Mouse (Mus musculus) forebrain, embryonic 15.5 days (tissue): ENCODE measurements around the gene Rasd1. TPM values are rescaled to one million over a fixed set of nuclear protein-coding genes. Genes with fewer than 3 reads are reported as not detected.

Experiments used
- ATAC-seq: fragments of 200-750 bp; cut with Nextera tagmentation; replicated peaks from 2 replicates; pipeline ENCODE4 v1.8.0; 2017; ENCODE audit warnings: mild to moderate bottlenecking, moderate TSS enrichment, moderate library complexity
- H3K27ac ChIP-seq: fragments of 300-500 bp; sonication (generic); replicated peaks from 2 replicates; pipeline ENCODE4 v1.5.1; 2015; ENCODE audit warnings: mild to moderate bottlenecking, inconsistent platforms
- H3K27me3 ChIP-seq: fragments of 300-500 bp; sonication (generic); 2 replicates; pipeline ENCODE4 v1.6.1; 2015; ENCODE audit warnings: inconsistent platforms
- H3K36me3 ChIP-seq: fragments of 300-500 bp; sonication (generic); 2 replicates; pipeline ENCODE4 v1.6.1; 2015; ENCODE audit warnings: mild to moderate bottlenecking, inconsistent platforms
- H3K4me1 ChIP-seq: fragments of 300-500 bp; sonication (generic); 2 replicates; pipeline ENCODE4 v1.6.1; 2015; ENCODE audit warnings: inconsistent platforms
- H3K4me2 ChIP-seq: fragments of 300-500 bp; sonication (generic); replicated peaks from 2 replicates; pipeline ENCODE4 v1.6.1; 2015; ENCODE audit warnings: mild to moderate bottlenecking, inconsistent platforms
- H3K4me3 ChIP-seq: fragments of 300-500 bp; sonication (generic); 2 replicates; pipeline ENCODE4 v1.5.1; 2015; ENCODE audit warnings: mild to moderate bottlenecking, inconsistent platforms
- H3K9ac ChIP-seq: fragments of 300-500 bp; sonication (generic); replicated peaks from 2 replicates; pipeline ENCODE4 v1.6.1; 2015; ENCODE audit warnings: mild to moderate bottlenecking, inconsistent platforms
- H3K9me3 ChIP-seq: fragments of 300-500 bp; sonication (generic); 2 replicates; pipeline ENCODE4 v1.6.1; 2016; ENCODE audit warnings: inconsistent platforms
- WGBS: fragments of 180-500 bp; shearing (Covaris S2); methylation state at CpG from one replicate; pipeline ENCODE4 v1.1.7; 2015; ENCODE audit warnings: mixed read lengths; 5-methylcytosine and 5-hydroxymethylcytosine counted together
- polyA plus RNA-seq: library from polyadenylated mRNA; unstranded; fragments of >200 nt; fragmentation: Nextera tagmentation; extraction: Ambion mirVana; gene quantifications from 2 replicates; pipeline ENCODE4 v1.2.1, GENCODE M21; 2015

Gene Rasd1
- polyA plus RNA-seq, 1 experiment from 2014 or later: 1.2 TPM

GRCm38 (mm10) chr11:59971691-59972090 is 6.9 kb upstream of the Rasd1 start:
- Histone ChIP-seq H3K27ac (no peak overlapping the region), H3K4me3 (no peak overlapping the region), H3K9ac (no peak overlapping the region), H3K4me2 (no peak overlapping the region), H3K27me3 (no peaks in the 10 kb centered on the region), H3K4me1 (no peaks in the 10 kb centered on the region), H3K36me3 (no peaks in the 10 kb centered on the region), H3K9me3 (no peaks in the 10 kb centered on the region)
- ATAC-seq: no peak
- WGBS: 48% methylated on average over 2 of the region's 2 CpGs

- H3K4me3 ChIP-seq: no peak overlapping the region
- H3K4me2 ChIP-seq: no peak overlapping the region
- no peak overlapping the region for H3K27ac ChIP-seq
- no peak for ATAC-seq
- H3K36me3 ChIP-seq: no peaks in the 10 kb centered on the region
- H3K9ac ChIP-seq: no peak overlapping the region
- H3K4me1 ChIP-seq: no peaks in the 10 kb centered on the region
- 73% methylated on average over 5 of the region's 5 CpGs for WGBS
- no peaks in the 10 kb centered on the region for H3K9me3 ChIP-seq
- no peaks in the 10 kb centered on the region for H3K27me3 ChIP-seq
These were observed 6.0 kb upstream of the Rasd1 start for GRCm38 (mm10) chr11:59970780-59971179.

- WGBS: 90% methylated on average over 1 of the region's 1 CpGs
- H3K4me1 ChIP-seq: peaks cover 23% of the 10 kb centered on the region
These were observed 3.0 kb upstream of the Rasd1 start for GRCm38 (mm10) chr11:59967765-59968164.

GRCm38 (mm10) chr11:59966102-59966483 is 1.3 kb upstream of the Rasd1 start:
- H3K4me2 ChIP-seq: no peak overlapping the region
- no peak overlapping the region for H3K9ac ChIP-seq
- peaks cover 23% of the 10 kb centered on the region for H3K4me1 ChIP-seq
- peaks cover 7% of the 10 kb centered on the region; the same call in 1 of the 2 replicates for H3K36me3 ChIP-seq
- H3K4me3 ChIP-seq: no peak overlapping the region
- H3K27ac ChIP-seq: no peak overlapping the region
- H3K9me3 ChIP-seq: no peaks in the 10 kb centered on the region
- H3K27me3 ChIP-seq: peaks cover 23% of the 10 kb centered on the region; the same call in 1 of the 2 replicates
- 73% methylated on average over 4 of the region's 4 CpGs for WGBS
- ATAC-seq: no peak

More at GRCm38 (mm10) chr11:59967765-59968164, 3.0 kb upstream of the Rasd1 start:
- no peak overlapping the region for H3K4me2 ChIP-seq
- no peak overlapping the region for H3K4me3 ChIP-seq
- H3K9ac ChIP-seq: no peak overlapping the region
- peaks cover 20% of the 10 kb centered on the region; the same call in 1 of the 2 replicates for H3K27me3 ChIP-seq
- H3K27ac ChIP-seq: no peak overlapping the region
- no peaks in the 10 kb centered on the region for H3K36me3 ChIP-seq
- no peak for ATAC-seq
- no peaks in the 10 kb centered on the region for H3K9me3 ChIP-seq

- H3K4me3 ChIP-seq: peak overlapping the region; percentile 42
- H3K27ac ChIP-seq: no peak overlapping the region
- ATAC-seq: peak; percentile 69
- H3K27me3 ChIP-seq: peaks cover 23% of the 10 kb centered on the region; the same call in 1 of the 2 replicates
- H3K9ac ChIP-seq: peak overlapping the region; percentile 39
- H3K4me2 ChIP-seq: peak overlapping the region; percentile 91
- H3K4me1 ChIP-seq: peaks cover 23% of the 10 kb centered on the region
- H3K36me3 ChIP-seq: peaks cover 9% of the 10 kb centered on the region; the same call in 1 of the 2 replicates
- 32% methylated on average over 25 of the region's 25 CpGs for WGBS
- no peaks in the 10 kb centered on the region for H3K9me3 ChIP-seq
These were observed 720 bp upstream of the Rasd1 start for GRCm38 (mm10) chr11:59965227-59966101.

- no peak overlapping the region for H3K27ac ChIP-seq
- peaks cover 23% of the 10 kb centered on the region for H3K4me1 ChIP-seq
- peak overlapping the region; percentile 91 for H3K4me2 ChIP-seq
- no peak; the same call in 1 of the 2 replicates for ATAC-seq
- peaks cover 23% of the 10 kb centered on the region; the same call in 1 of the 2 replicates for H3K27me3 ChIP-seq
- 1% methylated on average over 33 of the region's 33 CpGs for WGBS
- peaks cover 9% of the 10 kb centered on the region; the same call in 1 of the 2 replicates for H3K36me3 ChIP-seq
- H3K4me3 ChIP-seq: peak overlapping the region; percentile 42
- peak overlapping the region; percentile 39 for H3K9ac ChIP-seq
- H3K9me3 ChIP-seq: no peaks in the 10 kb centered on the region
These were observed 483 bp downstream of the Rasd1 start for GRCm38 (mm10) chr11:59964163-59964758.

- Histone ChIP-seq H3K9ac (peak overlapping the region; percentile 39), H3K4me3 (peak overlapping the region; percentile 42), H3K27ac (no peak overlapping the region), H3K4me2 (peak overlapping the region; percentile 91), H3K4me1 (peaks cover 23% of the 10 kb centered on the region), H3K27me3 (peaks cover 23% of the 10 kb centered on the region; the same call in 1 of the 2 replicates), H3K9me3 (no peaks in the 10 kb centered on the region), H3K36me3 (peaks cover 9% of the 10 kb centered on the region; the same call in 1 of the 2 replicates)
- 5% methylated on average over 34 of the region's 34 CpGs for WGBS
- ATAC-seq: no peak
These were observed 1.2 kb downstream of the Rasd1 start for GRCm38 (mm10) chr11:59963364-59964162.

GRCm38 (mm10) chr11:59962590-59962989 is 2.2 kb downstream of the Rasd1 start:
- Histone ChIP-seq H3K4me1 (peaks cover 23% of the 10 kb centered on the region), H3K27me3 (peaks cover 23% of the 10 kb centered on the region; the same call in 1 of the 2 replicates), H3K4me2 (no peak overlapping the region), H3K36me3 (peaks cover 9% of the 10 kb centered on the region; the same call in 1 of the 2 replicates), H3K4me3 (no peak overlapping the region), H3K9me3 (no peaks in the 10 kb centered on the region), H3K27ac (no peak overlapping the region), H3K9ac (no peak overlapping the region)
- no peak for ATAC-seq
- WGBS: 81% methylated on average over 3 of the region's 3 CpGs

- H3K4me2 ChIP-seq: no peak overlapping the region
- ATAC-seq: no peak
- no peak overlapping the region for H3K9ac ChIP-seq
- H3K9me3 ChIP-seq: no peaks in the 10 kb centered on the region
- peaks cover 9% of the 10 kb centered on the region; the same call in 1 of the 2 replicates for H3K36me3 ChIP-seq
- H3K27ac ChIP-seq: no peak overlapping the region
- peaks cover 23% of the 10 kb centered on the region for H3K4me1 ChIP-seq
- WGBS: 85% methylated on average over 9 of the region's 9 CpGs
- H3K4me3 ChIP-seq: no peak overlapping the region
- H3K27me3 ChIP-seq: peaks cover 23% of the 10 kb centered on the region; the same call in 1 of the 2 replicates
These were observed 3.3 kb downstream of the Rasd1 start for GRCm38 (mm10) chr11:59961338-59961875.

GRCm38 (mm10) chr11:59960476-59961337 is 4.0 kb downstream of the Rasd1 start:
- peaks cover 23% of the 10 kb centered on the region; the same call in 1 of the 2 replicates for H3K27me3 ChIP-seq
- no peak overlapping the region for H3K9ac ChIP-seq
- peaks cover 9% of the 10 kb centered on the region; the same call in 1 of the 2 replicates for H3K36me3 ChIP-seq
- H3K9me3 ChIP-seq: no peaks in the 10 kb centered on the region
- 92% methylated on average over 20 of the region's 20 CpGs for WGBS
- no peak overlapping the region for H3K4me2 ChIP-seq
- ATAC-seq: no peak
- no peak overlapping the region for H3K4me3 ChIP-seq
- peaks cover 23% of the 10 kb centered on the region for H3K4me1 ChIP-seq
- no peak overlapping the region for H3K27ac ChIP-seq
